Mouse (Mus musculus): ENCODE results near the gene Rreb1.

GRCm38 (mm10) chr13:37942887-37943331 lies 164.7 kb downstream of the Rreb1 start:
- no peak for TF ChIP-seq CTCF (IDR thresholded peaks at IDR 0.05; ENCODE audit: low read depth)
- TF ChIP-seq EP300 (IDR thresholded peaks at IDR 0.05; ENCODE audit: low read depth) = no peak

Measured in liver, postnatal 0 days (tissue).